Comparison of ENCODE assay signal across 8 mouse cellular contexts in the genomic region with DNA sequence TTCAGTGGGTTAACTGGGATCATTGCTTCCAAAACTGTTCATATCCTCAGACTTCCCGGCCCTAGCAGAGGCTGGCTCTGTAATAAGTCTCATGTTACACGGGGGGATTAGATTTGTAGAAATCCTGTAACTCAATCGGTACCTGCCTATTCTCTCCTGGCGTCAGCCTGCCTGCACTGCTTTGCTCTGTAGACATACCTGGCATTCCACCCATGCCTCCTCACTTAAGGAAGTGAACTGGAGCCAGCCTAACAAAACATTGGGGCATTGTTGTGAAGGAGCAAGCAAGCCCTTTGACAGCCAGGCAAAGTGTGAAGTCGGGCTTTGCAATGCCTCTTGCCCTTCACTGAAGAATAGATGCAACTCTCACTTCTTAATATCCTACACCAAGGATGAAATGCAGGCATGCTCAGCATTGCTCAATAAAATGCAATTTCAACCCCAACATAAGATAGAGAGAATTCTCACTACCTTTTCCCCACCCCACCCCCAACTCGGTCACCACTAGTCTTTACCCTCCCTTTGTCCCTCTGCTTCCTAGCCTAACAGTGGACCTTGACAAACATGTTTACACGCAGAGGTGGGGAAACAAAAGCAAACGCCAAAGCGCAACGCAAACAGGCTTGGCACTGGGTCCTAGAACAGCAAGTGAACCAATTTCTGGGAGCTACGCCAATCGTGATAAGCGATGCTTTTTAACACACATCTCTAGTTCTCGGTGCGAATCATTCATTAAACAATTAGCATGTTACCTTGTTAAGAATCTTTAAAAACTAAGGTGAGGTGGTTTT.
DNase-seq lines count a peak whose midpoint lies in the region; ATAC-seq lines count a peak whose summit lies in the region.

No protein-coding gene starts in this region.

- WGBS in limb, embryonic 11.5 days: 32% methylated on average over 15 of the region's 15 CpGs

- DNase-seq in heart, adult 18-20 months: peak; percentile 5
- DNase-seq in heart, adult 8-10 months (ENCODE audit: low spot score): no peak
- peak; percentile 3 for DNase-seq in urinary bladder, postnatal 25 days (ENCODE audit: low spot score)
- no peak for DNase-seq in urinary bladder, adult 2 months (ENCODE audit: low spot score)
- DNase-seq in limb, embryonic 11.5 days (ENCODE audit: low spot score): peak; percentile 34
- DNase-seq in gastrocnemius, postnatal 10 days: no peak
- no peak for DNase-seq in cerebellum, adult 8-10 months
- DNase-seq in cerebellum, adult 11-12 months: no peak

- no peaks in the 10 kb centered on the region for H3K4me1 ChIP-seq in limb, embryonic 11.5 days (ENCODE audit: control insufficient read depth, insufficient read depth, low read length)

- no peak overlapping the region for H3K27ac ChIP-seq in limb, embryonic 11.5 days (replicated peaks; ENCODE audit: low read depth, low read length)

- no peak overlapping the region for H3K9ac ChIP-seq in limb, embryonic 11.5 days (ENCODE audit: low read length)

- H3K4me3 ChIP-seq in limb, embryonic 11.5 days (ENCODE audit: low read depth, low read length): no peak overlapping the region

- H3K9me3 ChIP-seq in limb, embryonic 11.5 days (ENCODE audit: control insufficient read depth, low read length): no peaks in the 10 kb centered on the region

- no peaks in the 10 kb centered on the region for H3K36me3 ChIP-seq in limb, embryonic 11.5 days (ENCODE audit: control insufficient read depth, insufficient read depth, low read length)

- no peak overlapping the region for H3K4me2 ChIP-seq in limb, embryonic 11.5 days (ENCODE audit: low read depth, severe bottlenecking)

- ATAC-seq in limb, embryonic 11.5 days (ENCODE audit: insufficient number of reproducible peaks, low FRiP score, low TSS enrichment, low read depth): peak; percentile 70; the same call in 1 of the 2 replicates

- no peaks in the 10 kb centered on the region for H3K27me3 ChIP-seq in limb, embryonic 11.5 days (ENCODE audit: control insufficient read depth, insufficient read depth, low read length)

Comparison
In these comparisons a context has a peak if more than half of its experiments do, and no peak if none do; other contexts are left out.
1. DNase-seq: peak in heart, adult 18-20 months (2 of 2), urinary bladder, postnatal 25 days (single experiment) and limb, embryonic 11.5 days (single experiment); none in heart, adult 8-10 months (single experiment), urinary bladder, adult 2 months (single experiment), gastrocnemius, postnatal 10 days (single experiment), cerebellum, adult 8-10 months (single experiment) and cerebellum, adult 11-12 months (single experiment).